Mouse (Mus musculus): ENCODE results near the gene Slfn3.
"Not testable (repeated sequence)": the region's sequence is repeated elsewhere in the genome, so short reads cannot be mapped to it uniquely, and the experiment has no call there.

Slfn3 gene

GRCm38 (mm10) chr11:83191134-83191893 is at the start of gene Slfn3:
Gene Slfn3 (plus strand): TSS chr11:83191330.
- peak; percentile 4 for DNase-seq

GRCm38 (mm10) chr11:83148939-83149338 is 42.2 kb upstream of the Slfn3 start:
- not testable (repeated sequence) for DNase-seq

DNA sequence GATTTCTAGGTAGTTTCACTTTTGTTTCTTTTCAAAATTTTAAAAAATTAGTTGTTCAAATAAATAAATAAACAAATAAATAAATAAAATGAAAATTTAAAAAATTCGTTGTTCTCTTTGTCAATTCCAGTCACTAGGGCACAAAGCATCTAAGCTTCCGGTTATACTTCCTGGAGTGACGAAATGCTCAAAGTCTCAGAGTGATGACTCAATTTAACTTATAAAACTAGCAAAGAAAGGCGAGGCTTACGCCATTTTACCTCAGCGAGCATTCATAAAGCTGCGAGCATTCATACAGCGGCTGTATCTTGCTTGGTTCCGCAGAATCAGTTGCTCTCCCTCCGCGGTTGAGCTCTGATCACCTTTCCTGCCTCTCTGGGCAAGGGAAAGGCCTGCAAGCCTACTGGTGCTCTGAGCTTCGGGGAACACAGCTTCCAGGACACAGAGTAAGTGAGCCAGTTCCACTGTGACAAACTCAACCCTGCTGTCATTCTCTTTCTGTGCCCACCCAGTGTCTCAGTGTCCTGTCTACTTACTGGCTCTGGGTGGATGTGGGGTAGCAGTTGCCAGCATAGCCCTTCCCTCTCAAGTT is 16.1 kb upstream of the Slfn3 start, which contains the start of gene Slfn4:
Slfn4 (plus strand) TSS at position 239 of the 592 bp plus-strand sequence.
- DNase-seq = no peak

DNA sequence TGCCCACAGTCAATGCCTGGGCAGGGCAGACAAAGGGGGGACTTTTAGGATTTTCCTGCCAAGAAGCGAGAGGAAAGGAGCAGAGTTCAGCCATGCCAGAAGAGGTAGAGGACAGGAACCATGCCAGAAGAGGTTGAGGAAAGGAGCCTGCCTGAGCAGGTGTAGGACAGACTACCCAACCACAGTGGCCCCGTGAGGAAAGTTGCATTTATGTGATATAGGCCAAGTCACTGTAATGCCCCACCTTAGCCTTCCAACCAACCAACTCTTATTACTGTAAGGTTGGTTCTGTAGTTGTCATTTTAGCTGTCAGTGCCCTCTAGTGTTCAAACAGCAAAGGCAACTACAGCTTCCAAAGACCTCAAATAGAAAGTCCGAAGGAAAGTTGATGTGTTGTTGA is 871 bp downstream of the Slfn3 start:
- no peak for DNase-seq

- no peak for DNase-seq
Observed at GRCm38 (mm10) chr11:83205002-83205401, 13.9 kb downstream of the Slfn3 start.

DNA sequence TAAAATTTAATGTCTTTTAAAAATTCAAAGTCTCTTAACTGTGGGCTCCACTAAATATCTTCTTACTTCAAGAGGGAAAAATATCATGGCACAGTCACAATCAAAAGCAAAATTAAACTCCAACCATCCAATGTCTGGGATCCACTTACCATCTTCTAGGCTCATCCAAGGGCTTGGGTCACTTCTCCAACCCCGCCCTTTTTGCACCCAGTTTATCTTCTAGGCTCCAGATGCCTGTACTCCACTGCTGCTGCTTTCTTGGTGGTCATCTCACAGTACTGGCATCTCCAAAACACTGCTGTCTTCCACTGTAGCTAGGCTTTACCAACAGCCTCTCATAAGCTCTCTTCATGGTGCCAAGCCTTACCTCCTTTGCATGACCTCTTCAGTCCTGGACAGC is 25.0 kb downstream of the Slfn3 start:
- DNase-seq = no peak

DNA sequence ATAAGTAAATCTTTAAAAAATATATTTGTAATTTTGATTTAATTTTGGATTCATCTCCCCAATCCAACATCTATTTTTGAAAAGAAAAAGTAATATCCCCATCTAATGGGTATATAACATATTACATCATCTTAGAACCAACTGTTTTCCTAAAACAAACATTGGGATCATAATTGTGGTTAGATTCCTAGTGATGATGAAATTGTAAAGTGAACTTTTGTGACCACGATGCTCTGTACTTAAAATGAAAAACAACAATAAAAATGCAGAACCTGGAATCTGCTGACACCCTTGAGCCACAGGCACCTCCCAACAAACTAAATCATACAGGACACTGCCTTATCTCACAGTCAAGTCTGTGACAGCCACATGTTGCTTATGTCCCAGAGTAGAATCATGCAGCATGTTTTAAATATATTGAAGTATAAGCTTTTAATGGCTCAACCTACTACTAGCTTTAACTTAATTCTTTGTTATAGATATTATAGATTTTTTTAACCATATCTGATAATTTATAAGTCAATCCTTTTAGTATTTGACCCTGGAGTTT is 30.3 kb downstream of the Slfn3 start:
- no peak for DNase-seq

- DNase-seq = no peak
Observed at GRCm38 (mm10) chr11:83223367-83223766, 32.2 kb downstream of the Slfn3 start.

DNA sequence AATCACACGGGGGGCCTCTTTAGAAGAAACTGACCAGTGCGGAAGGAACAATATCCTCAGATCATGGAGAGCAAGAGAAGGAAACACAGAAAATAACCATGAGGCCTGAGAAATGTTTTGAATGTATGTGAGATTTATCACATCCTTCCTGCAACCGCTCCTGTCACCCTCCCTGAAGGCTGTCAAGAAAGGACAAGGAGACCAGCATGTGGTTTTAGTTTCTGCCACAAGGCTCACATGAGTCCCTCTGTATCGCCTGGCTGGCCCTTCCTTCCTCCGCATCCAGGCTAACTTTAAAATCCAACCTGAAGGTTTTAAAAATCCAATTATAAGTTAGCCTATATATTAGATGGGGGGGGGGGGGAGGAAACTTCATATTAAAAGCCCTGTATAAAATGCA is 32.7 kb downstream of the Slfn3 start:
- DNase-seq = not testable (repeated sequence)

- DNase-seq = no peak
Observed at GRCm38 (mm10) chr11:83224217-83224616, 33.1 kb downstream of the Slfn3 start.

GRCm38 (mm10) chr11:83224750-83225149 is 33.6 kb downstream of the Slfn3 start:
- no peak for DNase-seq

DNA sequence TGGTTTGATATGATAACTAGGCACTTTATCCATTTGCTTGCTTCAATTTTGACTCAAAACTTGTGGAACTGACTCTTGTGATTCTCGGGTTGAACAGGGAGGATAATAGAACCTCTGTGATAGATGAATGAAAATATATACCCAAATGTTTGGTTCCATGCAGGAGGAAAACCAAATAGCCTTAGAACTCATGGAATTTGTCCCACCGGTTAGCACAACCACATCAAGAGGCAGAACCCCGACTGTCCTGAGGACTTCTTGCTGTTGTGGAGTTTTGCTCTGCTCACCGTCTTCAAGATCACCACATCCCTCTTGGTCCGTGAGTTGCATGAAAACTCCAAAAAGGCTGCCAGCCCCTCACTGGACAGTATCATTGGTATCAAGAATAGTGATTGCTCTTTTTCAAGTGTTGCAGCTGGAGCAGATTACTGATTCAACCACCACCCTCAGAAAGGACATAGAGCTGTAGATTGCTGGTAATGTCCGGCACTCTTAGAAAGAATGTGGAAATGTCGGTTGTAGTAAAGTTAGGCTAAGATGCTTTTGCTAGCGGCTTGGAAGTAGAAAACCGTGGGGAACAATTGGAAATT is 34.3 kb downstream of the Slfn3 start:
- DNase-seq = no peak

GRCm38 (mm10) chr11:83227926-83228723 is 37.0 kb downstream of the Slfn3 start:
- DNase-seq = no peak

DNA sequence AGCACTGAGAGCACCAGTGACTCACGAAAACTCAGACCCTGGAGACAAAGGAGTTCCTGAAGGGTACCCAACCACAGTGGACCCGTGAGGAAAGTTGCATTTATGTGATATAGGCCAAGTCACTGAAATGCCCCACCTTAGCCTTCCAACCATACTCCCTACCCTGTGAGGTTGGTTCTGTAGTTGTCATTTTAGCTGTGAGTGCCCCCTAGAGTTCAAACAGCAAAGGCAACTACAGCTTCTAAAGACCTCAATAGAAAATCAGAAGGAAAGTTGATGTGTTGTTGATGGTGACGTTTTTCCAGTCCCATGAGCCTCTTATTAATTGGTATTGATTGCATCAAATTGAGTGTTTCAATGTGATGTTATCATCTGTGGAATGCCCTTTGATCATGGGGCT is 39.8 kb downstream of the Slfn3 start:
- DNase-seq = no peak

DNA sequence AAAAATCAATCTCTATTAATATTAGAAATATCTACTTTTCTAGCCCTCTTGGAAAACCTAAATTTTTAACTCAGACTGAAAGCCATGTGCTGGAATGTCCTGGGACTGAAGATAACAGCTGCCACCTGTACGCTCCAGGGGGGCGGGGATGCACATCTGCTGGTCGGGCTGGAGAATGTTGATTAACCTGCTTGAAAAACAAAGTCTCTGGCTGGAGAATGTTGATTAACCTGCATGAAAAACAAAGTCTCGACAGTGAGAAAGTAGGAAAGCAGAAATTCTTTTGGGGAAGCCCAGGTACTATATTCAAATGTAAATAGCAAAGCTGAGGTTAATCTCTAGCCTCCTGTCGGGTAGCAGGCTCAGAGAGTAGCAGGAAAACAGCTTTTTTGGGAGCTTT is 42.5 kb downstream of the Slfn3 start:
- DNase-seq = not testable (repeated sequence)

DNA sequence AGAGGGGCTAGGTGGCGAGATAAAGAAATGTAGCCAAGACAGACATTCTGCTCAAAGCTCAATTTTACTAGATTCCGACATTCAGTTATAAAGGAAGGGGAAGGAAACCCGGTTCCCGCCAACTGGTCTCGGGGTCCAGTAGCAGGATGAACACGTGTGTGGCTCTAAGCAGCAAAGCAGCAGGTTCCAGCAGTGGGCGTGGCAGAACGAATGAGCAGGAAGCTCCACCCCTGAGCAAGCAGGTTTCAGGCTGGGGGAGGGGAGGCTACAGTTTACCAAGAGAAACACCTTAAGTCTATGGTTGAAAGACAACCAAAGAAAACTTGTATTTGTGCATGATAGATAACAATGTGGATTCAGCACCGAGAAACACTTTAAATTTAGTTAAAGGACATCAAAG is 46.3 kb downstream of the Slfn3 start:
- not testable (repeated sequence) for DNase-seq

DNA sequence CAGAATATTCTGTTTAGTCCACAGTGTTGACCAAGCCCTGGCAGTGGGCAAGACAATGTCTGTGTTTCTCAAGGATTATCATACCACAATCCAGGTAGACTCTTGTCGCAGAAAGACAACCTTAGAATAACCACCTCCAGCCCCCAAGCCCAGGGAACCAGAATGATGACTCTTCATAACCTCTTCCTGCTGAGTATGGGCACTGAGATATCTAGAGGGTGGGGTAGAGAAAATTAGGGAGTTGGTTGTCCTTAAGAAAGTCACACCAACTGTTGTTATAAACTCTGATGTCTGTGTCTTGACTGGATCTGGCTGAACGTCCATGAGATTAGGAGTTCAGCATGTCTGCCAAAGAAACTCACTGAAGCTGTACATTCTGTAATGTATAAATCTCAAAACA is 47.3 kb downstream of the Slfn3 start:
- no peak for DNase-seq

GRCm38 (mm10) chr11:83239811-83240210 is 48.7 kb downstream of the Slfn3 start:
- DNase-seq = no peak

DNA sequence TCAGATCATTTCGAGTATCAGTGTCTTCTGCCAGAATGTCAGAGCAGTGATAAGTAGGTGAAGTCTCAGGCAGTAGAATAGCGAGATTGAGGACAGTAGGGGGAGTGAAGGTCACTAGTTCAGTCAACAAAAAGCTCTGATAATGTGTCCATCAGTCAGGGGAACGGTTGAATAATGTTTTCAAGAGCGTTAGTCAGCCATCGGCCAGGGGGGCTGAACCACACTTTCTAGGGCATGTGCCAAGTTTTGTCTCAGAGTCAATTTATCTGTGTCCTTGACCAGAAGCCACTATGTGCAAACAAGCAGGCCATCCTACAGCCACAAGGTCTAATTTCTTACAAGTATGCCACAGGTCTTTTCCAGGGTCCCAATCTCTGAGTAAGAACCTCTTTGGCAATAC is 66.1 kb downstream of the Slfn3 start:
- DNase-seq = not testable (repeated sequence)

- no peak for DNase-seq
Observed at GRCm38 (mm10) chr11:83262673-83263072, 71.5 kb downstream of the Slfn3 start.

- DNase-seq = no peak
Observed at GRCm38 (mm10) chr11:83263146-83263545, 72.0 kb downstream of the Slfn3 start.
